Mouse (Mus musculus): Measurements from ENCODE around the gene Nedd8. TPM values are rescaled to one million over a fixed set of nuclear protein-coding genes. Genes with fewer than 3 reads are reported as not detected.

Gene Nedd8
- total RNA-seq, 2 experiments from 2014 or later, result 257 to 278 TPM

- DNase-seq (ENCODE audit: low spot score in 2 of 2), result no peak
Observed at GRCm38 (mm10) chr14:55672741-55673060, 777 bp upstream of the Nedd8 start.

DNA sequence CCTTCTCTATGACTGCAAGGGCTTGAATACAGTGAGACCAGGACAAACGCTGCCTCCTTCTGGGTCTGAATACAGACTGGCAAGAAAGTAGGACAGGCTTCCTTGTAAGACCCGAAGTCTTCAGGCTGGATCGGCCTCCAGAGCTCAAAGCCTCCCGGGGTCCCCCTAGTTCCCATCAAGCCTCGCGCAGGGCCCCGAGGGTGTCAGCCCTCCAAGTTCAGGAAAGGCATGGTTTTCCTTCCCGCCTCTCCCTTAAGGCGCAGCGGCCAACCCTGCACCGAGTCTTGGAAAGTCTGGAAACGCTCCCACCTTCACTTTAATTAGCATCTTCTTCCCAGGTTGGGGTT lies 465 bp downstream of the Nedd8 start:
- DNase-seq (ENCODE audit: low spot score in 2 of 2), result no peak

GRCm38 (mm10) chr14:55660636-55661035 lies 11.3 kb downstream of the Nedd8 start:
- no peak for DNase-seq (ENCODE audit: low spot score in 2 of 2)

DNA sequence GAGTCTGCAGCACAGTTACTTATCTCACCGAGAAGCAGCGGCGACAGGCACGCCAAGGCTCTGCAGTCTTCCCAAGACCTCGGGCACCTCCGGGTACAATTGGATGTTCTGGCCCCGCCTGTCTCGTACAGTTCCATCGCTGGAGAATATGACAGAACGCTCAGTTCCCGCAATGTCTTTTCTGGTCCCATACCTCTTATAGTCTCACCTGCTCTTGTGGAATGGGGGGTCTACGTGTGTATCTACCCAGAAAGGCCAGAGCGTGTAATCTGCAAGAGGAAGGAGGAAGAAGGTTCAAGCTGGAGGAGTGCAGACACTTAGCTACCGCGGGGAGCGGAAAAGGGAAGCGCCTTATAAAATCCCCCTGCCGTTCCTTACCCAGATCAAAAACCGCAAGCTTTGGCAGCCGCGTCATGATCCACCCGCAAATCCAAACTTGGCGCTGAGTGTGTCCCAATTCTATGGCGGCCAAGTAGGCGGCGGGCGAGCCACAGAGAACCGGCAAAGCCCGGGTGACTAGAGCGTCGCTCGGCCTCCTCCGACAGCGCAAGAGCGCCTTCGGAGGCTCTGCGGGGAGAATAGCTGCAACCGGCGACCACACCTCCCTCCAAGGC lies 11.9 kb downstream of the Nedd8 start, which contains the start of gene Mdp1:
Gene Mdp1, minus strand, starts transcription at position 549 of the 614 bp plus-strand sequence.
- DNase-seq (ENCODE audit: low spot score in 2 of 2), result peak; percentile 57 to 79

DNA sequence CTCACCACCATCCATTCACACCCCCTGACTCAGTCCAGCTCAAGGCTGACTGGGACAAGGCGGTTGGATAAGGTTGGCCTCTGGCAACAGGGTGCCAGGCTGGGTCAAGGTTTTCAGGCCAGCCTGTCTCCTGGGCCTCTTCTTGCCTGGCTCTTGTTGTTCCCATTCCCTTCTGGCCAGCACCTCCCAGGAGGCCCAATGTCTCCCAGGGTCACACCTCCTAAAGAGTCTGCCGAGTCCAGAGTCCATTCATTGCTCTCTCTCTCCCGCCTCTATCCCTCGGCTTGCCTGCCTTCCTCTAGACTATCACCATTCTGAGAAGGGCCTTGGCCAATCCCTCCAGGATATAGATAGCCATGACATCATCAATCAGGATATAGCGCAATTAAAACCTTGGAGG lies 13.9 kb downstream of the Nedd8 start:
- DNase-seq (ENCODE audit: low spot score in 2 of 2), result no peak

DNA sequence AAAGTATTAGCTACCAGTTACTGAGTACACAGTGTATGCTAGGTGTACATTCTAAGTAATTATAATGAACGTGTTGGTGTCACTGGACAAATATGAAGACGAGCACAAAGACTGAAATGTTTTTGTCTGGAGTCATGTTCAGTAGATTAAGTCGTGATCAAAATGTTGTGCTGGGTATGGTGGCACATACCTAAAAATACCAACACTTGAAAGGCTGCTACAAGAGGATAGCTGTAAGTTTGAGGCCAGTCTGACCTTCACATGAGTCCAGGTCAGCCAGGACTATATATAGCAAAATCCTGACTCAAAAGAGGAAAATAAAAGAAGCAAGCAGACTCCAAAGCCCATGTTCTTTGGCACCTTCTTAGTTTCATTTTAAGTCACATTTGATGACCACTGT lies 15.0 kb downstream of the Nedd8 start:
- no peak for DNase-seq (ENCODE audit: low spot score in 2 of 2)

DNA sequence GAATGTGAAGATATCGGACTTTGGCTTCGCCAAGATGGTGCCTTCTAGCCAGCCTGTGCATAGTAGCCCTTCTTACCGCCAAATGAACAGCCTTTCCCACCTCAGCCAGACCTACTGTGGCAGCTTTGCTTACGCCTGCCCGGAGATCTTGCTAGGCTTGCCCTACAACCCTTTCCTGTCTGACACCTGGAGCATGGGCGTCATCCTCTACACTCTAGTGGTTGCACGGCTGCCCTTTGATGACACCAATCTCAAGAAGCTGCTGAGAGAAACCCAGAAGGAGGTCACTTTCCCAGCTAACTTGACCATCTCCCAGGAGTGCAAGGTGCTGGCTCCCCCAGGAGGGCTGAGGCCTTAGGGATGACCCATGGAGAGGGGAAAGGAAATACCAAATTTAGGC lies 20.4 kb downstream of the Nedd8 start:
- DNase-seq (ENCODE audit: low spot score in 2 of 2), result no peak

- no peak for DNase-seq (ENCODE audit: low spot score in 2 of 2)
Observed at GRCm38 (mm10) chr14:55649884-55650283, 22.0 kb downstream of the Nedd8 start, which contains the start of gene Tssk4. Gene Tssk4 (plus strand): TSS chr14:55650184.

DNA sequence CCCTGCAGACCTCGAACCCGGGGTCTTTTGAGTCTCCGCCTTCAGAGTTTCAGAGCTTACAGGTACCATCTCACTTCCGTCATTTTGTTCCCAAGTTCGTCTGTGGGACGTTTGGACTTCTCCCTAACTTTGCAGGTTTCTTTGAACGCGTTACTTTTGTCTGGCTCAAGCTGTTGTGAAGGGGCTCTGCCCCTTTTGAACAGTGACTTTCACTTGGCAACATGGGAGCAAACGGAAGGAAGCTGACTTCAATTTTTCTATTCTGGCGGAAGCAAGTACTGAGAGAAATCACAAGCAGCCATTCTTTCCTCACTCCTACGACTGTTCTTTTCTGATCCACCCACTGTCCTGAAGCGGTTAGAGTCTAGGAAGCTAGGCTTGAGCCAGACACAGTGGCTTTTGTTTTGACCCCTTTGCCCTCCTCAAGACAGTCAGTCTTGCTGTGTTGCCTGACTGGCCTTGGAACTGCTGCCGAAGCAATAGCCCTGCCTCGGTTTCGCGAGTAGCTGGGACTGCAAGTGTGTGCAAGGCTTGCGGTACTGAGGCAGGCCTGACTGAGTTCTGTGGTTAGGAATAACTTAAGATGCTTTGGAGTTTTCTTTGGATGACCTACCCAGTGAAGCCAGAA lies 27.5 kb downstream of the Nedd8 start:
- no peak for DNase-seq (ENCODE audit: low spot score in 2 of 2)

GRCm38 (mm10) chr14:55643060-55643907 lies 28.6 kb downstream of the Nedd8 start, which contains the start of gene Tm9sf1:
Gene Tm9sf1 (minus strand): TSS chr14:55643806.
- peak; percentile 67 to 87 for DNase-seq (ENCODE audit: low spot score in 2 of 2)

GRCm38 (mm10) chr14:55642679-55643059 lies 29.3 kb downstream of the Nedd8 start:
- no peak for DNase-seq (ENCODE audit: low spot score in 2 of 2)

DNA sequence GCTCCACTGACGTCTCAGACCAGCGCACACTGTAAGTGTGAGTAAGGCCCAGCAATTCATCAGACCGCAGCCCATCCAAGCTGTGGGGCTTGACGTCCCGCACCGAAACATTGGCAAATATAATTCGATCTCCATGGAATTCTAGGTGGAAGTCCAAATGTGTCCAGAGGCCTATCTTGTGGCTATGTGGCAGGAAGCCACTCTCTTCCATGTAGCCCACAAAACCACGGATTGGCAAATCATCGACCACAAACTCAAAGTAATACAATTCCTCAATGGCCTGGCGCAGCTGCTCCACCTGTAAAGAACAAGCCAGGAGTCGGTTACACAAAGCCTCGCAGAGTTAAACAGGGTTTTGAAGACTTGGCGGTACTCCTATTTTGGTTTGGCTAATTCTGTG lies 30.6 kb downstream of the Nedd8 start:
- DNase-seq (ENCODE audit: low spot score in 2 of 2), result no peak

DNA sequence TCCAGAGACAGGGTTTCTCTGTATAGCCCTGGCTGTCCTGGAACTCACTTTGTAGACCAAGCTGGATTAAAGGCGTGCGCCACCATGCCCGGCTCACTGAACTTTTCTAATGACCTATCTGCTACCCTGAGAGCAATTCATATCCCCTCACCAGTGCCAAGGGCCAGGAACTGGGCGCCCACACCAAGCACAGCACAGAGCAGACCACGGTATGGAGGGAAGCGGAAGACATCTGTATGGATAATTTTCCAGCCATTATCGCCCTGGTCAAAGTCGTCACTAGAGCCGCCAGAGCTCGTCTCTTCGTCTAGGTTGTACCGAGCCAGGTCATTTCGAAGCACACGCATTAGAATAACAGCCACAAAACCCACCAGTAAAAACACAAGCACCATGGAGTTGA lies 31.1 kb downstream of the Nedd8 start:
- DNase-seq (ENCODE audit: low spot score in 2 of 2), result no peak

DNA sequence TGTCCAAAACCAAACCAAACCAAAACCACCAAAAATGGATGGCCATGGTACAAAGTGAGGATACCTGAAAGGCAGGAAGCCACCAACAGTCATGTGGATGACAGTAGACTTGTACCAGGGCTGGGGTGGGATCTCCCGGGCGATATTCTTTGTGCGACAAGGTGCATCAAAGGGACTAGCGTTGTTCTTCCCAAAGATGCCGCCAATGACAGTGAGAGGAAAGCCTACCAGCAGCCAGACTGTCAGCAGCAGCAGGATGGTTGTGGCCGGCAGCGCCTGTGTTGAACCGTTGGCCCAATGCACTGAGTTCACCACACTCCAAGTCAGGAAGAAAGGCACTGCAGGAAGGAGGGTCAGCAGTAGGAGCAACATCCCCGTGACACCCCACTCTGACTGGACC lies 34.1 kb downstream of the Nedd8 start, which contains the start of gene Gm49378:
Gene Gm49378, minus strand, starts transcription at position 101 of the 400 bp plus-strand sequence.
- no peak for DNase-seq (ENCODE audit: low spot score in 2 of 2)

DNA sequence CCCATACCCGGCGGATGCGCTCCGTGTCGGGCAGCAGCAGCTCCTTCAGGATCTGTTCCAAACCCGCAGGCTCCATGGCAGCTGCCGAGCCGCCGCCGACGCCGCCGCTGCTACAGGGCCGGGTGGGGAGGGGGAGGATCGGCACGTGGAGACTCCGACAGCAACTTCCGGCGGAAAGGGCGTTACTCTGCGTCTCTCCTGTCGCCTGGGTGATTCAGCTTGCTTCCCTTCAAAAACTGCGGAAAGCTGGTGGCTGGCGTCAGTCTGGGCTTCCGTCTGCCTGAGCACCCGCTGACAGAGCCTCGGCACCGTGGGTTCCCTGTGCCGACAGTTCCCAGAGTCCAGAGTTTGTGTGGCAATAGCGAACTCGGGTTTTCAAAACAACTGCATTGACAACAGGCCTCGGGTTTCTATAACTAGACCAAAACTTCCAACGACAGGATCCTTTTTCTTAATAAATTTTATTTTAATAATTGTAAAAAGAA lies 36.4 kb downstream of the Nedd8 start, which contains the start of gene Ipo4:
Gene Ipo4, minus strand, starts transcription at position 435 of the 485 bp plus-strand sequence.
- peak; percentile 73 to 86 for DNase-seq (ENCODE audit: low spot score in 2 of 2)

DNA sequence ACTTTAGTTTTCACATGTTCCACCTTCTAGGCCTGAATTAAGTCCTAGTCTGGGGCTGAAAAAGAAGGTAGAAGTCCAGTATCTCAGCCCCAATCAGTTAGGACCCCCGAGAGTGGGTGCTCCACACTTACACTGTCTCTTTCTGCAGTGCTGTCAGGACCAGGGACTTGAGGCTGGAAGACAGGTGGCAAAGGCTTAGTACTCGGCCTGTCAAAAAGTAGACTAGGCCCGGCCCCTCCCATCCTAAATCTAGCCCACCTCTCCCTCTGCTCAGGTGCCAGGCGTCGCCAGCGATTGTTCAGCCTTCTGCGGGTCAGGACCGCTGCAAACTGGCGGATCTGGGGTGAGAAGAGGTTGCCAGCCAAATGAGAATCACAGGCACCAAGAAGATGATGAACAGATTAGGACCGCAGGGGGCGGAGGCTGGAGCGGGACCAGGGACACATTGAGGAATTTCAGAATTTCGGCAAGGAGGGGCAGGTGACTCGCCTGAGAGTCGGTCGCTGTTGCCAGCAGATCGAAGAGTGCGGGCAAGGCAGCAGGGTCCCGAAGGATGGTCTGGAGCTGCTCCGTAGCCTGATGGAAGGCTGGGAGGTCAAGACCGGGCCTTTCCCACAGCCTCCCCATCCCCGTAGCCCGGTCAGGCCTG lies 36.9 kb downstream of the Nedd8 start:
- DNase-seq (ENCODE audit: low spot score in 2 of 2), result peak; percentile 31 to 48

DNA sequence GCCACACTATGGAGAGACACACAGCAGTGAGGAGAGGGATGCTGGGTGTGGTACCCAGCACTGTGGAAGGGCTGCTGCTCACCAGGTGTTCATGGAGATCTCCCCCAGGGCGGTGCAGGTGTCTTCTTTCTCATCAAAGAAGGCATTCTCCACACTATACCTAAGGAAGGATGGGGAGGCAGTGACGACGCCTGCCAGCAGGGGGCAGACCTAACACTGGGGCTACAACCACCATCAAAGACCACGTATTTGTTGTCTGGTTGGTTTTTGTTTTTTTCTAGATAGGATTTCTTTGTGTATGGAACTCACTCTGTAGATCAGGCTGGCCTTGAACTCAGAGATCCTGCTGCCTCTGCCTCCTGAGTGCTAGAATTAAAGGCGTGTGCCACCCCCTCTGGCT lies 42.6 kb downstream of the Nedd8 start:
- DNase-seq (ENCODE audit: low spot score in 2 of 2), result peak in 1 of 2 experiments; percentile 39

DNA sequence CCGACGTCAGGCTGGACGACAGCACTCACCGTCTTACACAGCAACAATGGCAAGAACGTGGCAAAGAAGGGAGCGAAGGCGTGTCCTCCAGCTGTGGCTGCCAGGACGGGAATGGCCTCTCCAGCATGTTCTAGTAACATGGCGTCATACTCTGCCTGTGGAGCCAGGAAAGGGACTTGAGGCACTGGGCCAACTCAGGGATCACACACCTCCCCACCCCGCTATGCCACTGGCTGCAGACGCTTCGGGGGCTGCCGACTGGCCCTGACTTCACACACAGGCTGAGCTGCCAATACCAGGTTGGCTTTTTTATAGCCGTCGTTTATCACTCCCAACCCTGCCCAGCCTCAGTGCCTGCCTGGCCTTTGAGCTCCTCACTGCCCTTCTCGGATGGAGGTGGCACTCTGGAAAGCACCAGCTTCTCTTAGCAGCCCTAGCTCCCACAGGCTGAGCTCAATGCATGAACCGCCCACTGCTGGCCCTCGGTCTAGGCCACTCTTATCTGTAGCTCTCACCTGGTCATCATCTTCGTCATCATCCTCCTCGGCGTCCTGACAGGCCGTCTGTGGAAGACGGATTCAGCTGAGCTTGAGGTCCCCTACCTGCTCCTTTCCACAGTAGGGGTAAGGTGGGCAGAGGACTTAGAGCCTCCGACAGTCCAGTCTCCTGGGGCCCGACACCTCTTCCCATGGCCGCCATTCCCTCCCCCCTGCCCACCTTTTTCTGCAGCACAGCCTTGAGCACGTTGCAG lies 43.7 kb downstream of the Nedd8 start:
- no peak for DNase-seq (ENCODE audit: low spot score in 2 of 2)

DNA sequence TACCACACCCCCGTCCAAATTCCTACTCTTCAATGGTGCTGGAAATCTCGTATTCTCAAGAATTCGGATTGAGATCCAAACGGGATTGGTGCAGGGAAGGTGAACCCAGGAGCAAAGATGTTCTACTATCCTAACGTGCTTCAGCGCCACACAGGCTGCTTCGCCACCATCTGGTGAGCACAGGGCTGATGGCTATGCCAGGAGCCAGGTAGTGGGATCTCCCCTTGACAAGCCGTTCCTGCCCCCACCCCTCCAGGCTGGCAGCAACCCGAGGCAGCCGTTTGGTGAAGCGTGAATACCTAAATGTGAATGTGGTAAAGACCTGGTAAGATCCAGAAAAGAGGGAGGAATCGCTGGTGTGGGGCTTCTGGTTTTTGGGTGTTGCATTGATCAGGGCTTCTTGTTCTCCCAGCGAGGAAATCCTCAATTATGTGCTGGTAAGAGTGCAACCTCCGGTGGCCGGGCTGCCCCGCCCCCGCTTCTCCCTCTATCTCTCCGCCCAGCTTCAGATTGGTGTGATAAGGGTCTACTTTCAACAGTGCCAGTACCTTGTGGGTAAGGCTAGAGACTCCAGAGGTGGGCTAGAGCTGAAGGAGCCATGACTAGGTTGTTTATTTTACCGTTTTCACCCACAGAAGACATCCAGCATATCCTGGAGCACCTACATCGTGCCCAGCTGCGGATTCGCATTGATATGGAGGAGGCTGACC lies 53.3 kb downstream of the Nedd8 start:
- DNase-seq (ENCODE audit: low spot score in 2 of 2), result no peak

DNA sequence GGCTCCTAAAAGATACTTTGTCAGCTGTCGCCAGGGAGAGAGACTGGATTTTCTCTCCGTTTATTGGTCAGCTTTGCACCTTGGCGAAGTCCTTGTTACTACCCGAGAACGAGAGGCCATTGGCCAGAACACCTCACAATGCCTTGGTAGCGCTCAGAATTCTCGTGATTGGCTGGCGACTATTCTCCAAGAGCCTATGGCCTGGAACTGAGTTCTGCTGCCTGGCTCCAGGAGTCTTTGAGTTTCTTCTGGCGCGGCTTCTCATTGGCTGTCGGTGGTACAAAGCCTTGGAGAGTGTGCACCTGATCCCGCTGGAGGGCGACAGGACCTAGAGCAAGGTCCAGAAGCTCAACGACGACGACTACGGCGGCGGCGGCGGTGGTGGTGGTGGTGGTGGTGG lies 54.1 kb downstream of the Nedd8 start, which contains the start of gene Rec8:
Gene Rec8, plus strand, starts transcription at position 216 of the 400 bp plus-strand sequence.
- DNase-seq (ENCODE audit: low spot score in 2 of 2), result no peak
